Mouse (Mus musculus) hindbrain, embryonic 11.5 days (tissue): ENCODE results near the gene Vps35l. TPM values are rescaled to one million over a fixed set of nuclear protein-coding genes. Genes with fewer than 3 reads are reported as not detected.

Experiments
- ATAC-seq: fragments of 200-750 bp; cut with Nextera tagmentation; 2 replicates; pipeline ENCODE4 v1.8.0; 2017; ENCODE audit warnings: mild to moderate bottlenecking, moderate TSS enrichment, moderate library complexity; ENCODE audit not compliant: low FRiP score
- DNase-seq: peaks from one replicate; pipeline ENCODE4 v3.0.0-alpha.2; 2015; ENCODE audit warnings: low spot score
- H3K27ac ChIP-seq: fragments of 300-500 bp; sonication (generic); 2 replicates; pipeline ENCODE4 v1.5.1; 2014; ENCODE audit warnings: mild to moderate bottlenecking, low read depth, low read length
- H3K27me3 ChIP-seq: fragments of 300-500 bp; sonication (generic); 2 replicates; pipeline ENCODE4 v1.6.1; 2014; ENCODE audit warnings: mild to moderate bottlenecking, low read length, moderate library complexity, mixed read lengths; ENCODE audit not compliant: control insufficient read depth, insufficient read depth
- H3K36me3 ChIP-seq: fragments of 300-500 bp; sonication (generic); 2 replicates; pipeline ENCODE4 v1.6.1; 2014; ENCODE audit warnings: mild to moderate bottlenecking, low read length, moderate library complexity, mixed read lengths; ENCODE audit not compliant: control insufficient read depth, insufficient read depth
- H3K4me1 ChIP-seq: fragments of 300-500 bp; sonication (generic); replicated peaks from 2 replicates; pipeline ENCODE4 v1.6.1; 2014; ENCODE audit warnings: low read length, mixed read lengths; ENCODE audit not compliant: control insufficient read depth, insufficient read depth
- H3K4me2 ChIP-seq: fragments of 300-500 bp; sonication (generic); replicated peaks from 2 replicates; pipeline ENCODE4 v1.6.1; 2014; ENCODE audit warnings: mild to moderate bottlenecking, low read depth, low read length
- H3K4me3 ChIP-seq: fragments of 300-500 bp; sonication (generic); 2 replicates; pipeline ENCODE4 v1.5.1; 2014; ENCODE audit warnings: low read depth, low read length
- H3K9ac ChIP-seq: fragments of 300-500 bp; sonication (generic); 2 replicates; pipeline ENCODE4 v1.6.1; 2014; ENCODE audit warnings: low read depth, low read length
- H3K9me3 ChIP-seq: fragments of 300-500 bp; sonication (generic); 2 replicates; pipeline ENCODE4 v1.6.1; 2016; ENCODE audit warnings: low read length; ENCODE audit not compliant: control insufficient read depth
- WGBS: fragments of 180-500 bp; shearing (Covaris S2); extraction: QIAGEN DNeasy Blood & Tissue Kit; methylation state at CpG from one replicate; pipeline ENCODE4 v1.1.7; 2014; 5-methylcytosine and 5-hydroxymethylcytosine counted together
- polyA plus RNA-seq: library from polyadenylated mRNA; unstranded; fragments of >200 nt; fragmentation: Nextera tagmentation; extraction: Ambion mirVana; gene quantifications from 2 replicates; pipeline ENCODE4 v1.2.1, GENCODE M21; 2014

Vps35l gene
- polyA plus RNA-seq, 1 experiment from 2014 or later: 74.4 TPM

DNA sequence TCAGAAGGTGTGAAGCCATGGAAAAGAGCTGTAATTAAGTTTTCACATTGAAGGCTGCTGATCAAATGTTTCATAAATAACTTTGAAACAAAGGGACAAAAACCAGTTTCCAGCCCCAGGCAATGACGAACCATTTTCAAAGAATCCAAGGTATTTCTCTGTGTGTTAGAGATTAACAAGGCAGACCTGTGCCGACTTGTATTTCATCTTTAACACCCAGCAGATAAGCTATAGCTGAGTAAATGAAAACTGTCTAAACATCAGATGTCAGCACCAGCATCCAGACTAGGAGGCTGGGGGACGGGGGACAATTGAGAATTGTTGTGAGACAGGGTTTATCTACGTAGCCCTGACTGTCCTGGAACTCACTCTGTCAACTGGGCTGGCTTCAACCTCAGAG is 143.9 kb downstream of the Vps35l start:
- Histone ChIP-seq H3K36me3 (no peaks in the 10 kb centered on the region), H3K4me1 (peaks cover 2% of the 10 kb centered on the region; the same call in 1 of the 2 replicates), H3K9me3 (no peaks in the 10 kb centered on the region), H3K4me2 (no peak overlapping the region), H3K27ac (no peak overlapping the region), H3K27me3 (no peaks in the 10 kb centered on the region), H3K9ac (no peak overlapping the region), H3K4me3 (no peak overlapping the region)
- DNase-seq: no peak
- ATAC-seq: no peak
- WGBS: 89% methylated on average over 4 of the region's 4 CpGs

DNA sequence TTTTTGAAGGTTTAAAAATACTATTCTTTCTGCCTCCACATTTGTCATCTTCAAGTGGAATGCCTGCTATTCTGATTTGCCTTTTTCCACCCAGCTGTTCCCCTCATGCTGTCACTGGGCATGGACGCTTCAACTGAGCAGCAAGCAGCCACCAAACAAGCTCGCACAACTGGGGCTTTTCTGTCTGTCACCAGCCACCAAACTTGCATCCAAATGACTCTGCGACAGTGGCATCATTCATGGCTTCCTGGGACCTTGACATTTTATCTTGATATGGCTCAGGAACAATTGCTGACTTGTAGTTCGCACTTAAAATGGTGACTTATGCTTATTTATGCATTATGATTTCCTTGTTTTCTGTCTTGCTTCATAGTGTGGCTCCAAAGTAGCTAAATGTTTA is 144.9 kb downstream of the Vps35l start:
- 76% methylated on average over 4 of the region's 4 CpGs for WGBS
- Histone ChIP-seq H3K9me3 (no peaks in the 10 kb centered on the region), H3K27me3 (no peaks in the 10 kb centered on the region), H3K4me3 (no peak overlapping the region), H3K4me2 (no peak overlapping the region), H3K36me3 (no peaks in the 10 kb centered on the region), H3K4me1 (peaks cover 2% of the 10 kb centered on the region; the same call in 1 of the 2 replicates), H3K27ac (no peak overlapping the region), H3K9ac (no peak overlapping the region)
- ATAC-seq (no peak), DNase-seq (no peak)

DNA sequence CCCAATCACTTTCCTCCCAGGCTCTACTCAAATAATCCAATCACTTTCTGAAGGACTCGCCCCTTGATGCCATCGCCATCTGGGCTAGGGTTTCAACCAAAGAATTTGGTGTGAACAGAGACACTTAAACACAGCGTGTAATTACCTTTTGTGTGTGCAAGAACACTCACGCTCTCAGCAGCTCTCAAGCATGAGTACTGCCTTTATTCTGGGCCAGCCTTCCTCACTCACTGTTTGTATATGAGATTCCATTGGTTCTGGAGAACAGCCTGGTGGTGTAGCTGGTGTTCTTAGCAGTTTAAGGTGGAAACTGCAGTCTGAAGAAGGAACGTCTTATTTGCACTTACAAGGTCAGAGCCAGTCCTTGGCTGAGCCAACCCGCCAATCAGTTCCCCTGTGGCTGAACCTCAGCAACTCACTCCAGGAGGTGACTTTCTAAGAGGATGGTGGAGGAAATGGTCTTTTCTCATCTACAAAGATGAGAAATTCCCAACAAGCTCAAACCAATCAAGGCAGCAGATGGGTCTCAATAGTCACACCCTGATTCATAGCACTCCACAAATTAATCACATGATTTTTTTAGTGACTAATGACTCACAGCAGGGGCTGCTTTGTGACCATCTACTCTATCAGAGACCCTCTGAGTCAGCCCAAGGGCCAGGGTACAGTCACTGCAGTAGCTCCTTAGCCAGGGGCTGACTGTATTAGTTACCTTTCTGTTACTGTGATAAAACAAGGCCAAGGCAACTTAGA is 147.5 kb downstream of the Vps35l start:
- Histone ChIP-seq H3K27ac (peak overlapping the region; percentile 68), H3K4me2 (no peak overlapping the region), H3K4me1 (peaks cover 2% of the 10 kb centered on the region; the same call in 1 of the 2 replicates), H3K36me3 (no peaks in the 10 kb centered on the region), H3K9ac (no peak overlapping the region), H3K4me3 (no peak overlapping the region), H3K27me3 (no peaks in the 10 kb centered on the region), H3K9me3 (no peaks in the 10 kb centered on the region)
- DNase-seq: peak; percentile 35
- 14% methylated on average over 6 of the region's 6 CpGs for WGBS
- ATAC-seq: peak; percentile 27; the same call in 1 of the 2 replicates

DNA sequence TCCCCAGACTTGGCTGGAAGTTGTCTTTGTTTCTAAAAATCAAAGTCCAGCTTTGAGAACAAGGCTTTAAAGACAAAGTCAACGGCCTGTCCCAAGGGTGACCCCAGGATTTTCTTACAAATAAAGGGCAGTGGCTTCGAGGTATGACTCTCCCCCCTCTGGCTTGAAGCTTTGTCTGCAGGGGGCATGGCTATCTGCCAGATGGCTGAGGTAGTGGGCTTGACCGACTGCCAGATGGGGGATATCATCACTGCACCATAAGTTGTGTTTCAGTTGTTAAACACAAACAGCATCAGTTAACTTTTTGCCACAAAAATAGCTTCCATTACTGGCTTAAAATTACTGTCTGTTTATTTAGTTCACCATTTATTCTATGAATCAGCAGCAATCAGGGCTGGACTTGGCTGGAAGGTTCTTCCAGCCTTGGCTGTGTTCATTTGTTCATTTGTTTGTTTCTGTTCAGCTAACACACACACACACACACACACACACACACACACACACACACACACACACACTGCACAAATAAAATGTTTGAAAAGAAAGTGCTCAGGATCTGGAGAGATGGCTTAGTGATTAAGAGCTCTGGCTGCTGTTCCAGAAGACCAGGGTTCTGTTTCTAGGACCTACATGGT is 149.1 kb downstream of the Vps35l start:
- peak overlapping the region; percentile 58 for H3K27ac ChIP-seq
- WGBS: 2% methylated on average over 3 of the region's 3 CpGs
- DNase-seq: peak; percentile 55

More for the DNA sequence above, 149.1 kb downstream of the Vps35l start:
- no peaks in the 10 kb centered on the region; the same call in 1 of the 2 replicates for H3K4me1 ChIP-seq
- H3K27me3 ChIP-seq: no peaks in the 10 kb centered on the region
- no peak overlapping the region for H3K9ac ChIP-seq
- H3K36me3 ChIP-seq: no peaks in the 10 kb centered on the region
- no peak overlapping the region for H3K4me2 ChIP-seq
- no peak overlapping the region for H3K4me3 ChIP-seq
- no peaks in the 10 kb centered on the region for H3K9me3 ChIP-seq
- ATAC-seq: peak; percentile 70

Other genes starting within 250 kb of the Vps35l start
- gene Itpripl2, start 248.3 kb upstream of the Vps35l start, polyA plus RNA-seq: 0.92 and 1.4 TPM in 2 replicates
- gene Coq7, start 206.9 kb upstream of the Vps35l start, polyA plus RNA-seq: 103 and 115 TPM in 2 replicates
- gene Tmc7, start 155.5 kb upstream of the Vps35l start, polyA plus RNA-seq: 9.8 and 10.2 TPM in 2 replicates
- gene Tmc5, start 142.9 kb upstream of the Vps35l start, polyA plus RNA-seq: 0.08 and 0.20 TPM in 2 replicates
- 118 and 125 TPM in 2 replicates for gene Gde1, start 34.4 kb upstream of the Vps35l start, polyA plus RNA-seq
- 23.7 and 24.5 TPM in 2 replicates for gene Ccp110, start 27.7 kb upstream of the Vps35l start, polyA plus RNA-seq
- 4.0 and 4.3 TPM in 2 replicates for gene Iqck, start 115.5 kb downstream of the Vps35l start, polyA plus RNA-seq
- 108 and 112 TPM in 2 replicates for gene Knop1, start 116.0 kb downstream of the Vps35l start, polyA plus RNA-seq